Mouse (Mus musculus) bone marrow, adult 2 months (tissue): ENCODE measurements around the gene Cabin1.
"Not testable (repeated sequence)": the region's sequence is repeated elsewhere in the genome, so short reads cannot be mapped to it uniquely, and the experiment has no call there.

Experiments used
- CTCF ChIP-seq: fragments of 200-500 bp; IDR thresholded peaks from 2 replicates; pipeline ENCODE4 v1.5.1; 2011; ENCODE audit warnings: low read length, control low read depth; ENCODE audit not compliant: control insufficient read depth, insufficient read depth
- POLR2A ChIP-seq: fragments of 200-500 bp; IDR thresholded peaks from 2 replicates; pipeline ENCODE4 v1.6.1; 2011; ENCODE audit warnings: low read depth, mild to moderate bottlenecking, control low read depth, low read length, borderline replicate concordance; ENCODE audit not compliant: control insufficient read depth

DNA sequence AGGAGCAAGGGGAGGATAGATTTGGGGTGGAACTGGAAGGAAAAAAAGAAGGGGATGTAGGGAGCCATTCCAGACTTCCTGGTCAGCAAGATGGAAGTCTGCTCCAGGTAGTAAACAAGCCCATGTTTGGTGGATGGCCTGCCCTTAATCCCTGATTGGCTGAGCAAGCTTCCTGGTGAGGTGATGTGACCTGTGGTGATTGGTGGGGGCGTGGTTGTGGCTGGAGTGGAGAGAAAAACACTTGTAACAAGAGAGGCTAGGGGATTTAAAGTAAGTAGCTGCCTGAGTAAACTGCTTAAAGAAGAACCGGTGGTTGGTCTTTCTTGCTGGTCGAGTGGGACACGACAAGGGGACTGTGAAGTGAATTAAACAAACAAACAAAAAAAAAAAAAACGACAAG, 3.6 kb upstream of the Cabin1 start:
- not testable (repeated sequence) for TF ChIP-seq CTCF, POLR2A
